Mouse (Mus musculus) right cerebral cortex, adult 2 months (tissue): ENCODE data around the gene Tmem199.
"Not testable (repeated sequence)": the region's sequence is repeated elsewhere in the genome, so short reads cannot be mapped to it uniquely, and the experiment has no call there.

Experiments used
- DNase-seq, 2 experiments: peaks; one replicate each; pipeline ENCODE4 v3.0.0; 2021 to 2022; ENCODE audit warnings: low spot score in 2 of 2

The Tmem199 gene

DNA sequence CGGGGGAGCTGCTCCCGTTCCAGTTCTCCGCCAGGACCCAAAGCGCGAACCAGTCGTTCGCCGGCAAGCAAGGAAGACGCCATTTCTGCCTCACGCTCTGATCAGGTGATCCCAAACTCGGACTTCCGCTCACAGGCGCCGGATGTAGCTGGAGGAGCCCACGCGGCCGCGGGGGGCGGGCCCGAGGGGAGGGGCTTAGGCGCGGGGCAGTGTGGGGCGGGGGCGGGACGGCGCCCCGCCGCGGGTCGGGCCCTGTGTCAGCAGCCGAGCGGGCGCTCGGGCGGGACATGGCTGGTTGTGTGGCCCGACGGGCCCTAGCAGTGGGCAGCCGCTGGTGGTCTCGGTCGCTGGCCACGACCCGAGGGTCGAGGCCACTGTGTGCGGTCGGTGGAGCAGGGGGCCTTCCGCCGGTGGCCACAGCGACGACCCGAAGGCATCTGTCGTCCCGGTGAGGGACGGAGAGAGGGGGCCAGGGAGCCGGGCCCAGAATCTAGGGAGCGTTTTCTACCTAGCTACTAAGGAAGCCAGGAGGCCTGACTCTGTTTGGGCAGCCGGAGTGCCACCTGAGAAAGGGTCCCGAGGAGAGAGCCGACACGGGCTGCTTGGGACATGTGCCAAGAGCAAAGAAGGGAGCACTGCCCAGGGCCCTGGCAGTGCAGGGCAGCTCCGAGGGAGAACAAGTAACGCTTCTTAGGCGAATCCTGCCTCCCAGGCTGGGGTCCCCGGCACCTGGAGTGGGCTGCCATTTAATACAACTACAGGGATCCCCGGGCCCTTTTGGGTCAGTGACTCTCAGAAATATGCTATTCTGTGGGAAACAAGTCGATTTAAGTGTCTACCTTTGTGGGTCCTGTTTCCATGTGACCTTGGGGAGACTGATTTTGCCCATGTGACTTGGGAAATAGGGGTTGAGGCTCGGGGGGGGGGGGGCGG is at the start of gene Tmem199, which contains the start of gene Poldip2:
Tmem199 (minus strand) TSS at position 148 of the 933 bp plus-strand sequence.
Poldip2 (plus strand) TSS at position 169 of the 933 bp plus-strand sequence.
- DNase-seq, result peak; percentile 85 to 89

DNA sequence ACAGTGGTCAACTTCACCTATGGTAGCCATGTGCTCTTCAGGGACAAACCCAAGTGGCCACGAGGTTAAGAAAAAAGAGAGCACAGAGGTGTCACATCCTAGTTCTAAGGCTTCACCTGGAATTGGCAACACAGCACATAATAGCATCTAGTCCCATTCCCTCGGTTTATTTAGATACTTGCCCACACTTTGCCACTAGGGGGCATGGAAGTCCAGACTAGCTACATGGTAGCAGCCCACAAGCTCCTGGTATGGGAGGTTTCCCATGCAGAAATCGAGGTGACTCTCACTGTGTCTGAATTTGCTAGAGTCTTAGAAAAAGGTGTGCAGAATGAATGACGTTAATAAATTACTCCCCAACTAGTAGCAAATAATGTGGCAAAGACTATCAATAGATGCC is 48.5 kb upstream of the Tmem199 start:
- peak; percentile 83 to 87 for DNase-seq

- no peak for DNase-seq
Measured at GRCm38 (mm10) chr11:78557241-78557640, 45.3 kb upstream of the Tmem199 start.

GRCm38 (mm10) chr11:78556070-78556469 is 44.1 kb upstream of the Tmem199 start:
- DNase-seq, result no peak

DNA sequence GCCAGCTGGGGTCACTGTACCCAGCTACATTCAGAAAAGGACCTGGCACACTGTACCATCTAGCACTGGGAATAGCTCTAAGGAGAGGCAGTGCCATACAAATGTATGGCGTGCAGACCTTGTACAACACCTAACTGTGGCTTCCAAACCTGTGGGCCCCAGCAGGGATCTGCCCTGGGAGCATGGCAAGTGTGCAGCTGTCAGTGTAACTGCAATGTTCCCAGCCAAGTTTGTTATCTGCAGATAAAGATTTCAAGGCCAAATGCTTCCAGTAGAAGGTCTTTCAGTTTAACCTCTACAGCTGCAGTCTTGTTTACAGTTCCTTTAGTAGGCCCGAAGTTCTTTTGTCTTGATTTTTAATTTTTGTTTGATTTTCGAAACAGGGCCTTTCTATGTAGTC is 43.7 kb upstream of the Tmem199 start:
- DNase-seq, result no peak

- DNase-seq, result no peak
Measured at GRCm38 (mm10) chr11:78551059-78551398, 39.1 kb upstream of the Tmem199 start.

- DNase-seq, result peak; percentile 95 to 97
Measured at GRCm38 (mm10) chr11:78550168-78551058, 38.4 kb upstream of the Tmem199 start, which contains the start of gene Tmem97. Tmem97 (minus strand) TSS chr11:78550777.

DNA sequence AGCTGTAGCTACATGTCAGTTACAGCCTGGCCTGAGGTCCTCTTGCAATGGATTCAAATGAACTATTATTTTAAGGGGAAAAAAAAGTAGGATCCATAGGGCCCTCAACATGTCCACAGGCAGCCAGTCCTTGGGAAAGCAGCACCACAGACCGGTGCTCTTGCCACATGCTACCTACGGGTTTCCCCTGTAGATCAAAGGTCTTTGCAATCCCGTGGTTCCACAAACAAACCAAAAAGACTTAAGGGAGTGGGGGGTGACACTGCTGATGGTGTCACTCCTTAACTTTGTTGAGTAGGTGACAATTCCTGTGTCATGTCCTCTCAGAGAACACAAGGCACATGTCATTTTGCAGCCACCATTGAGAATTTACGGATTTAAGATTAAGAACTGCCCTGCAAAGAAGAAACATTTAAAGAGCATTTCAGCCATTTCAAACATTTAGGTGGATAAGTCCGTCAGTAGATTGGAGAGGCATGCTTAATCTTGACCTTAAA is 37.6 kb upstream of the Tmem199 start:
- DNase-seq, result no peak

- no peak for DNase-seq
Measured at GRCm38 (mm10) chr11:78547718-78548460, 35.9 kb upstream of the Tmem199 start.

- DNase-seq, result no peak
Measured at GRCm38 (mm10) chr11:78545181-78545580, 33.2 kb upstream of the Tmem199 start.

DNA sequence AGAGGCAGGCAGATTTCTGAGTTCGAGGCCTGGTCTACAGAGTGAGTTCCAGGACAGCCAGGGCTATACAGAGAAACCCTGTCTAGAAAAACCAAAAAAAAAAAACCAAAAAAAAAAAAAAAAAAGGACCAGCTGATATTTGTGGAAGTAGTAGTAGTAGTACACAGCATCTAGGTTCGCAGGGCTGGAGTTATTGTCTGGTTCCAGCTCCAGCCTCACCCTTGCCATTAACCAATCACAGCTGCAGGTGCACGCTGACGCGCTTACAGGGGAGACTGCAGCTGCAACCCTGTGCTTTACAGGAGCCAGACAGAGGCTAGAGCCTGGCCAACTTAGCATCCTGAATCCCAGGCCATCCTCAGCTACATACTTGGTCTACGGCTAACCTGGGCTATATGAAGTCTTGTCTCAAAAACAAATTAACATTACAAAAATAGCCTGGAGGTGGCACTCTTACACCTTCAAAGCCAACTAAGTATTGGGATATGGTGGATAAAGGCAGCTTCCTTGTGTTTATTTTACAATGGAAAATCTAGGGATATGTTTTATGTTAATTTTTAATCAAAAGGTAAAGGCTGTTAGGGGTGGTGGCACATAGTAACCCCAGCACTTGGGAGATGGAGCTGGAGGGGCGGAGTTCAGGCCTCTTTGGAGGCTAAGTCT is 32.6 kb upstream of the Tmem199 start:
- DNase-seq, result no peak

- DNase-seq, result no peak
Measured at GRCm38 (mm10) chr11:78540358-78540757, 28.4 kb upstream of the Tmem199 start.

- DNase-seq, result no peak
Measured at GRCm38 (mm10) chr11:78536690-78537084, 24.7 kb upstream of the Tmem199 start.

- DNase-seq, result peak; percentile 99 to 100
Measured at GRCm38 (mm10) chr11:78536080-78536689, 24.2 kb upstream of the Tmem199 start, which contains the start of the genes Tnfaip1 and Ift20. Tnfaip1 (minus strand) TSS chr11:78536332. Ift20 (plus strand) TSS chr11:78536361.

DNA sequence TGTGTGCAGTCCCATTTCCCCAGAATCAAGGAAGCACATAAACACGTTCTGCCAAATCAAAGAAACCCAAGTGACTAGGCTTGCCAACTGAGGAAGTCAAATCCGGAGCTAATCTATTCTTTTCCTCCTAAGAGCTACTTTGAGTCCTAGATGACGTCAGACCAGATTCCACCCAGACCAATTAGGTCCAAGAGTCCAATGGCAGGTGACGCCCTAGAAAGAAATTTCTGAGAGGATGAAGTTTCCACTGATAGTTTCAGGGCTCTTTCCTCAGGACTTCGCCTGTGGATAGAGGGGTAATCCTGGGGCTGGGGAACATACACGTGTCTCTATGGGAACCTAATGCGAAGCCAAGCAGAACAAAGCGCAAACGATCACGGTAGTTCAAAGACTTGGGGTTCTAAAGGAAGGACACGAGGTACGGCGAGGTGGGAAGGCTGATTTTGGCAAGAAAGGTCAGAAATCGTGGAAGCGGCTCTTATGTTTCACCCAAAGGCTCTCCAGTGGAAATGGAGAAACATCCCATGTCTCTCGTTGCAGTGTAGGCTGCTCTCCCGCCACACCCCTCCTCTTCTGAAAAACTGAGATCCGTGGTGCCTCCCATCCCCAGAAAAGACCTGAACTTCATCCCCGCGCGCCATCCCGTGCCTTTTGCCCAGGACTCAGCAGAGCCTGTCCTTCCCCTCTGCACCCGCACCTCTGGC is 23.6 kb upstream of the Tmem199 start:
- no peak for DNase-seq

- no peak for DNase-seq
Measured at GRCm38 (mm10) chr11:78534516-78534915, 22.5 kb upstream of the Tmem199 start.

DNA sequence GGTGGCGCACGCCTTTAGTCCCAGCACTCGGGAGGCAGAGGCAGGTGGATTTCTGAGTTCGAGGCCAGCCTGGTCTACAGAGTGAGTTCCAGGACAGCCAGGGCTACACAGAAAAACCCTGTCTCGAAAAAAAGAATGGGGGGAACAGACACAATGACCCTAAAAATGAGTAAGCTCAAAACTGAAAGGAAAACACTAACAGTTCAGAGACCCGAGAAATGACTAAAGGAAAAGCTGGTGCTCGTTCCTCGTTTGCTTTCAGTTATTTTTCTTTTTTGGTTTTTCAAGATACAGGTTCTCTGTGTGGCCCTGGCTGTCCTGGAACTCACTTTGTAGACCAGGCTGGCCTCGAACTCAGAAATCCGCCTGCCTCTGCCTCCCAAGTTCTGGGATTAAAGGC is 19.5 kb upstream of the Tmem199 start:
- DNase-seq, result not testable (repeated sequence)

GRCm38 (mm10) chr11:78531046-78531445 is 19.1 kb upstream of the Tmem199 start:
- DNase-seq, result no peak

- no peak for DNase-seq
Measured at GRCm38 (mm10) chr11:78530001-78530400, 18.0 kb upstream of the Tmem199 start.

GRCm38 (mm10) chr11:78528714-78529113 is 16.7 kb upstream of the Tmem199 start:
- DNase-seq, result no peak
